Mouse (Mus musculus) spleen, adult 2 months (tissue): ENCODE measurements at regions not wholly inside any gene's neighbourhood (a gene's known extent, or its start where the extent isn't known, plus 50 kb on each side); places are given as distances from the start of the nearest gene placed in this dataset.
"Not testable (repeated sequence)": the region's sequence is repeated elsewhere in the genome, so short reads cannot be mapped to it uniquely, and the experiment has no call there.

Source experiments
- DNase-seq, 2 experiments: peaks; one replicate each; pipeline versions ENCODE4 v3.0.0 to v3.0.0-alpha.2; 2012 to 2021; ENCODE audit warnings: low spot score in 2 of 2, low read depth in 1 of 2
- H3K27ac ChIP-seq: fragments of 200-500 bp; 2 replicates; pipeline ENCODE4 v1.5.1; 2012; ENCODE audit warnings: low read length, inconsistent platforms; ENCODE audit not compliant: insufficient read depth
- H3K27me3 ChIP-seq: fragments of 200-500 bp; 2 replicates; pipeline ENCODE4 v1.6.1; 2012; ENCODE audit warnings: mild to moderate bottlenecking, moderate library complexity, low read length, inconsistent platforms; ENCODE audit not compliant: control insufficient read depth, insufficient read depth
- H3K36me3 ChIP-seq: fragments of 200-500 bp; 2 replicates; pipeline ENCODE4 v1.6.1; 2012; ENCODE audit warnings: mild to moderate bottlenecking, low read length, inconsistent platforms; ENCODE audit not compliant: control insufficient read depth, insufficient read depth
- H3K4me1 ChIP-seq: fragments of 200-500 bp; 2 replicates; pipeline ENCODE4 v1.6.1; 2011; ENCODE audit warnings: inconsistent platforms; ENCODE audit not compliant: control insufficient read depth, insufficient read depth, insufficient read length
- H3K4me3 ChIP-seq: fragments of 200-500 bp; 2 replicates; pipeline ENCODE4 v1.5.1; 2011; ENCODE audit warnings: mild to moderate bottlenecking, inconsistent platforms; ENCODE audit not compliant: insufficient read depth, insufficient read length; ENCODE audit errors: extremely low read depth
- CTCF ChIP-seq: fragments of 200-500 bp; IDR thresholded peaks from 2 replicates; pipeline ENCODE4 v1.5.1; 2011; ENCODE audit warnings: mild to moderate bottlenecking, inconsistent platforms; ENCODE audit not compliant: insufficient read depth, insufficient read length, insufficient replicate concordance; ENCODE audit errors: extremely low read depth
- POLR2A ChIP-seq: fragments of 200-500 bp; IDR thresholded peaks from 2 replicates; pipeline ENCODE4 v1.6.1; 2011; ENCODE audit warnings: low read depth, low read length, inconsistent platforms
- WGBS: fragments of 180-500 bp; shearing (Covaris S2); methylation state at CpG from one replicate; pipeline ENCODE4 v1.1.7; 2018; 5-methylcytosine and 5-hydroxymethylcytosine counted together

GRCm38 (mm10) chr17:63719771-63720170 is 143.1 kb upstream of the Fer start:
- 88% methylated on average over 4 of the region's 4 CpGs for WGBS
- no peak overlapping the region for H3K4me3 ChIP-seq
- TF ChIP-seq CTCF (no peak), POLR2A (no peak)
- no peak for DNase-seq
- H3K27me3 ChIP-seq, result no peaks in the 10 kb centered on the region
- H3K27ac ChIP-seq, result no peak overlapping the region
- no peaks in the 10 kb centered on the region for H3K36me3 ChIP-seq
- no peaks in the 10 kb centered on the region for H3K4me1 ChIP-seq

DNA sequence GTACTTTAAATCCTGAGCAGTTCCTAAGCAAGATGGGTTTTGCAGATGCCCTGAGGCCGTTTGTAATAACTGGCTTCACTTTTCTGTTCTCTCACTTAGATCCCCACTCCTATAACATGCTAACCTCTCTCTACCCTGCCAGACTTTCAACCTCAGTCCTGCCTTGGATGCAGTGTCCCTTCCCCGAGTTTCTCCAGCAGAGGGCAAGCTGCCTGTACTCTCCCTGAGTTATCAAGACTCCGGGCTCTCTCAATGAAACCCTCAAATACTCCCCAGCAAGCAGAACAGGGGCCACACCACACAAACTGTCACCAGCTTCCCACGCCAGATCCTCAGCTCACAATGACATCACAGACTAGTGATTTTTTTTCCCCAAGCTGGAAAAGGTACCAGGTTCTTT is 142.0 kb upstream of the Fer start:
- no peak for DNase-seq
- Histone ChIP-seq H3K36me3 (no peaks in the 10 kb centered on the region), H3K4me3 (no peak overlapping the region), H3K27ac (no peak overlapping the region), H3K27me3 (no peaks in the 10 kb centered on the region), H3K4me1 (no peaks in the 10 kb centered on the region)
- TF ChIP-seq CTCF (no peak), POLR2A (no peak)
- WGBS, result 38% methylated on average over 4 of the region's 4 CpGs

GRCm38 (mm10) chr17:63722434-63723004 is 140.3 kb upstream of the Fer start:
- no peaks in the 10 kb centered on the region for H3K36me3 ChIP-seq
- no peak for DNase-seq
- no peak overlapping the region for H3K4me3 ChIP-seq
- 79% methylated on average over 12 of the region's 12 CpGs for WGBS
- H3K4me1 ChIP-seq, result no peaks in the 10 kb centered on the region
- TF ChIP-seq POLR2A (no peak), CTCF (no peak)
- no peak overlapping the region for H3K27ac ChIP-seq
- H3K27me3 ChIP-seq, result no peaks in the 10 kb centered on the region

DNA sequence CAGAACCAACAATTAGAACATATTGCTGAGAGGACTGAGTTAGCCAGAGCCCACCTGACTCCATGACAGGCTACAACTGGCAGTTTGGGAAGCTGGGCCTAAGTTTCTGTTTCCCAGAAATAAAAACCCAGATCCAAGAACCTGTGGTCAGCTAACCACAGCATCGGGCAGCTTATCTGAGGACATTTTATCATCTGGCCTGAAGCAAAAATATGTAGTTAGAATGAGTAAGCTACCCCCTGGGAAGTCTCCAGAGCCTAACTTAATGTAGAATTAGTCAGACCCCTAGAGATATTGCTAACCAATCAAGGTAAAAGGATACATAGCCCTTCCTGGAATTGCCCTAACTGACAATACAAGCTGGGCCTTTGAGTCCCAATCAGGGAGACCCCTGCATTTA is 124.7 kb upstream of the Fer start:
- WGBS, result 80% methylated on average over 1 of the region's 1 CpGs
- no peaks in the 10 kb centered on the region for H3K27me3 ChIP-seq
- DNase-seq, result no peak
- no peak overlapping the region for H3K27ac ChIP-seq
- H3K36me3 ChIP-seq, result no peaks in the 10 kb centered on the region
- H3K4me1 ChIP-seq, result no peaks in the 10 kb centered on the region
- no peak for TF ChIP-seq CTCF
- no peak for TF ChIP-seq POLR2A
- no peak overlapping the region for H3K4me3 ChIP-seq

GRCm38 (mm10) chr17:63739710-63740109 is 123.2 kb upstream of the Fer start:
- Histone ChIP-seq H3K27ac (no peak overlapping the region), H3K36me3 (no peaks in the 10 kb centered on the region), H3K4me3 (no peak overlapping the region), H3K27me3 (no peaks in the 10 kb centered on the region), H3K4me1 (no peaks in the 10 kb centered on the region)
- WGBS, result 22% methylated on average over 2 of the region's 2 CpGs
- DNase-seq, result no peak
- no peak for TF ChIP-seq CTCF
- TF ChIP-seq POLR2A, result no peak

- not testable (repeated sequence) for H3K36me3 ChIP-seq, H3K4me3 ChIP-seq, H3K27ac ChIP-seq, H3K27me3 ChIP-seq, H3K4me1 ChIP-seq, DNase-seq
- 92% methylated on average over 7 of the region's 10 CpGs for WGBS
Observed at GRCm38 (mm10) chr17:63749257-63749656, 113.6 kb upstream of the Fer start.

DNA sequence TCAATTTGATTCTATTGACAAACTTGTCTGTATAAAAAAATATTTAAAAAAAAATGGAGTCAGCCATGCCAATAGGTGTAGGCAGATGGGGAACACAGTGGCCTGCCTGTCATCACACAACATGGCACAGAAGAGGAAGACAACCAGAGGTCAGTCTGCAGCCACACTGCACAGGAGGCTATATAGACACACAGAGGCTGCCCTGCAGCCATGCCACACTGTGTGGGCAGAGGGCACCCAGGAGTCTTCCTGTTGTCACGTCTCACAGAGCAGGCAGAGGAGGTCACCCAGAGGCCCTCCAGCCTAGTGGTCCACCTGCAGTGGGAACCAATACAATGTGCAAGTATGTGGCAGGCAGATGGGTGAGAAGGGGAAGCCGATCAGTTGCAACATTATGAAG is 108.5 kb upstream of the Fer start:
- 88% methylated on average over 2 of the region's 2 CpGs for WGBS
- no peak for TF ChIP-seq CTCF
- no peak for TF ChIP-seq POLR2A
- DNase-seq, result no peak
- no peaks in the 10 kb centered on the region for H3K27me3 ChIP-seq
- no peak overlapping the region for H3K4me3 ChIP-seq
- H3K27ac ChIP-seq, result no peak overlapping the region
- H3K4me1 ChIP-seq, result no peaks in the 10 kb centered on the region
- H3K36me3 ChIP-seq, result no peaks in the 10 kb centered on the region
